Mouse (Mus musculus): ENCODE measurements around the gene Tprkb. TPM values are rescaled to one million over a fixed set of nuclear protein-coding genes. Genes with fewer than 3 reads are reported as not detected.
"Not testable (repeated sequence)": the region's sequence is repeated elsewhere in the genome, so short reads cannot be mapped to it uniquely, and the experiment has no call there.

Gene Tprkb
- polyA plus RNA-seq, 1 experiment, result 21.2 TPM

DNA sequence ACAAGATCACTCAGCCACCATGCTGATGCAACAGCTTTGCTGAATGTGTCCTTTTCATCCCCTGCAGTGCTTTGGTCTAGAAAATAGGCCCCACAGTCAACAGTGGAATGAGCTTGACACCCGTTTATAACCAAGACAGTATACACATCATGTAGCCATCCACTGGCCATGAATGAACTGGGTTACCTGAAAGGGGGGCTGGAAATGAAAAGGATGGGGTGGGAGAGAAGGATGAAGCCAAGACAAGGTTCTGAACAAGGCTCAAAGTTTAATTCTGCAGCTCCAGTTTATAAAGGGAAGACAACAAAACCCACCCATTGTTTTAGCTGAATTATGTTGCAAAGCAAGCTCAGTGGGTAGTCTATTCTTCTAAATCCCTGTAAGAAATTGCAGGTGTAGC lies 27.4 kb upstream of the Tprkb start:
- Histone ChIP-seq H3K27ac (ENCODE audit: insufficient read depth, low read depth, low read length) (no peak overlapping the region), H3K4me1 (ENCODE audit: control insufficient read depth, insufficient read depth, low read length) (no peaks in the 10 kb centered on the region), H3K4me3 (ENCODE audit: insufficient read depth, low read length) (no peak overlapping the region)
- TF ChIP-seq CTCF (IDR thresholded peaks at IDR 0.05; ENCODE audit: low read depth, low read length) (no peak), POLR2A (IDR thresholded peaks at IDR 0.05; ENCODE audit: borderline replicate concordance, low read depth, low read length) (no peak)

DNA sequence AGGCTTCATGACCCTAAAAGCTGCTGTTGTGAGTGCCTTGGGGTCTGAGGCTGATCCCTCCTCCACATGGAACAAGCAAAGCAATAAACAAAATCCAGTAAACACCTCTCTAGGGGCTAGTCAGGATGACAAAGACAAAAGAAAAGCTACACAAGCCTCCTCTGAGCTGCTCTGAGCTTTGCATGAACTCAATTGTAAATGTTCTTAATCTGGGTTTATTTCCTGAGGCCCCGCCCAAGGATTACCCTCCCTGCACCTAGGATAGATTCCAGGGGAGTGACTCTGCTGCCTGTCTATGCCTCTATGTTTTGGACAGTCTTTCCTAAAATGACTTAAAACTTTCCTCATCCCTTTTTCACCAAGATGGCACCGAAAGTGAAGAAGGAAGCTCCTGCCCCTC lies 22.7 kb upstream of the Tprkb start:
- no peaks in the 10 kb centered on the region for H3K4me1 ChIP-seq (ENCODE audit: control insufficient read depth, insufficient read depth, low read length)
- TF ChIP-seq CTCF (IDR thresholded peaks at IDR 0.05; ENCODE audit: low read depth, low read length), result no peak
- no peak for TF ChIP-seq POLR2A (IDR thresholded peaks at IDR 0.05; ENCODE audit: borderline replicate concordance, low read depth, low read length)
- no peak overlapping the region for H3K4me3 ChIP-seq (ENCODE audit: insufficient read depth, low read length)
- no peak overlapping the region for H3K27ac ChIP-seq (ENCODE audit: insufficient read depth, low read depth, low read length)

DNA sequence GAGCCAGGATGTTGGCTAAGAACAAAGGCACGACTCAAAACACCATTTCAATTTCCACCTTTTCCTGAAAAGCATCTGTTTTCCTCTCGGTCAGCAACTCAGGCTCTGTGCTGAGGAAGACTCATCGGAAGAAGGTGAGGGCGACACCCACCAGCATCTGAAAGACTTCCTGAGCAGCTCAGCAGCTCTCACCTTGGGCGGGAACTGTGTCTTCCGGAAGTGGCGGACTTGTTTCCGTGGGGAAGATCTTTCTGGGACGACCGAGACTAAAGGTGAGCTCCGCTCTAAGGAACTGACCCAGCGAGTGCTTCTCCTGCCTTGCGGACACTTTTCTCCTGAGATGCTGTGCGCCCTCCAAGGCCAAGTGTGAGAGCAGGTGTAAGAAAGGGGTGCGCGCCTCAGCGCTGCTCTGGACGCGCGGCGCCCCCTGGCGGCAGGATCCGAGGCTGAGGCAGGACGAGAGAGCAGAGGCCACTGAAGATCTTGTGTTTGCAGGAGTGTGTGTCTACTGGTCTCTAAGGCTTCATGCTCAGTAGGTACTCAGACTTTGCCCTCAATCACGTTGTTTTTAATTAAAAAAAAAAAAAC lies 16.5 kb upstream of the Tprkb start:
- not testable (repeated sequence) for H3K4me3 ChIP-seq (ENCODE audit: insufficient read depth, low read length); H3K4me1 ChIP-seq (ENCODE audit: control insufficient read depth, insufficient read depth, low read length); H3K27ac ChIP-seq (ENCODE audit: insufficient read depth, low read depth, low read length)

DNA sequence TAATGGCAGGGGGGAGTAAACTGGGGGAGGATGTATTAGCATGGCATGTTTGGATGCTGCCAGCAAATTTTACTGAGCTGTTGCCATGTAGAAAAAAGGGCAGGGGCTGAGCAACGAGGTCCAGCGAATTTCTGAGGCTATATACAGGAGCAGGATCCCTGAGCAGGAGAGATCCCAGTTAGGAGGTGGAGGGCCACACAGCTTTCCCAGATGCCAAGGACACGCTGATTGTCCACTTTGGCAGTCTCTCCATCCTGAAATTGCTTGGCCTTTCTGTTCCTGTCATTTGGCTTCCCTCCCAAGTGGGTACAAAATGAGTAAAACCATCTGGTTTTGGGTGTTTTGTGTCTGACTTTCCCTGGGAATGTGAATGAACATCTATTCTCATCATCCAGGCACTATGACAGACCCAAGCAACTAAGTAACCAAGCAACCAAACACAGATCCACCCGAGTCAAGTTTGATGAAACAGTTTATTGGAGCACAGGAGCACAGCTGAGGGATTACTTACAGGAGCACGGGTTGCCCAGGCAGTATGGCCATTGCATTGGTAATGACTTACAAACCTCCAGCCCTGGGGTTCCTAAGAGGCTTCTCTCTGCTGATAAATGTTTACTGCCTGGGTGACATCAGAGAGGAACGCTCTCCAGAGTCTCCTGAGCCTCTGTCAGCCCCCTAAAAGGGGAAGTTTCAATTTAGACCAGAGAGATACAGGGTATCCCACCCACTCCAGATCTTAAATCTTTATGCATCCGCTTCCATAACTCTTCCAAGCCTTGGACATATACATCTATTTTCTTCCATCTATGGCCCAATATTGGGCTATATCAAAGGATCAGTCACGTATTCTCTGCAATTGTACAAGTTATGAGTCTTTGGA lies 12.8 kb upstream of the Tprkb start:
- not testable (repeated sequence) for H3K4me3 ChIP-seq (ENCODE audit: insufficient read depth, low read length); H3K27ac ChIP-seq (ENCODE audit: insufficient read depth, low read depth, low read length); H3K4me1 ChIP-seq (ENCODE audit: control insufficient read depth, insufficient read depth, low read length)

DNA sequence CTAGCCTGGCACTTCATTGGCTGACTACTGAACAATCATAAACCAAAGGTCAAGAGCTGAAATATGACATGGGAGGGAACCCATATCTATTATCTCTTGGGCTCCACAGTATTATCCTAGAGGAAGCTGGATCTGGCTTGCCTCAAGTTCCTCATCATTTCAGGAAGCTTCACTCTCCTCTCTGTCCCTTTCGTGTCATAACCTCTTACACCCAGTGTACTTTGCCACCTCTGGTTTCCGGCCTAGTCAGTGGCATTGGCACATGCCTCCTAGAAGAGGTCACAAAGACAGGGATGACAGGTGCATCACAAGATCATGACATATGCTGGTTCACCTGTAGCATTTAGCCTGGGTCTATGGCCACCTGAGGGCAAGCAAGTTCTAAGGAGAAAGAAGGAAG lies 9.4 kb upstream of the Tprkb start:
- Histone ChIP-seq H3K27ac (ENCODE audit: insufficient read depth, low read depth, low read length) (no peak overlapping the region), H3K4me1 (ENCODE audit: control insufficient read depth, insufficient read depth, low read length) (no peaks in the 10 kb centered on the region), H3K4me3 (ENCODE audit: insufficient read depth, low read length) (no peak overlapping the region)
- TF ChIP-seq POLR2A (IDR thresholded peaks at IDR 0.05; ENCODE audit: borderline replicate concordance, low read depth, low read length) (no peak), CTCF (IDR thresholded peaks at IDR 0.05; ENCODE audit: low read depth, low read length) (no peak)

DNA sequence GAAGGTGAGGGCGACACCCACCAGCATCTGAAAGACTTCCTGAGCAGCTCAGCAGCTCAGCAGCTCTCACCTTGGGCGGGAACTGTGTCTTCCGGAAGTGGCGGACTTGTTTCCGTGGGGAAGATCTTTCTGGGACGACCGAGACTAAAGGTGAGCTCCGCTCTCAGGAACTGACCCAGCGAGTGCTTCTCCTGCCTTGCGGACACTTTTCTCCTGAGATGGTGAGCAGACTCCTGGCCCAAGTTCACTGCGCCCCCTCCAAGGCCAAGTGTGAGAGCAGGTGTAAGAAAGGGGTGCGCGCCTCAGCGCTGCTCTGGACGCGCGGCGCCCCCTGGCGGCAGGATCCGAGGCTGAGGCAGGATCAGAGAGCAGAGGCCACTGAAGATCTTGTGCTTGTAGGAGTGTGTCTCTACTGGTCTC lies 7.0 kb upstream of the Tprkb start, which contains the start of gene Nat8f4:
Nat8f4 (minus strand) TSS at position 243 of the 420 bp plus-strand sequence.
- not testable (repeated sequence) for H3K27ac ChIP-seq (ENCODE audit: insufficient read depth, low read depth, low read length); H3K4me1 ChIP-seq (ENCODE audit: control insufficient read depth, insufficient read depth, low read length)
- peak within 1 kb of the TSS; percentile 49 for H3K4me3 ChIP-seq (ENCODE audit: insufficient read depth, low read length)
- peak; percentile 69 for TF ChIP-seq CTCF (IDR thresholded peaks at IDR 0.05; ENCODE audit: low read depth, low read length)

DNA sequence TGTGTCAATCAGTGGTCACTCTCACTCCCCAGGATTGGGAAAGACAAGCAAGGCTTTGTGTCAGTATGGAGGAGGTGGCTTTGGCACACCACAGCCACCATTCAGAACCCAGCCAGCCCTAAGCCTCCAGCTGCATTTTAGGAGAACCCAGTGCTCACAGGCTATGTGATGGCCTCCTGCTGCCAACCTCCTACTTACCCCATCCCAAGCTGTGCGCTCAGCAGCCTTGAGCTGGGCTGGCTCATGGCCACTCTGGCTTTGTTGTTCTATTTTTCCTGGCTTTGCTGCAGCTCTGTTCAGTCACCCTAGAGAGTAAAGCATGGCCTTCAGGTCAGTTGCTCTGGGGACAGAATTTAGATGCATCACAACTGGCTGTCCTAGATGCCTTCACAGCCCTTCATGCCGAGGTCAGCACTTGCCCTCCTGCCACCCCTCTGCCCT lies 4.7 kb upstream of the Tprkb start:
- H3K4me3 ChIP-seq (ENCODE audit: insufficient read depth, low read length); H3K27ac ChIP-seq (ENCODE audit: insufficient read depth, low read depth, low read length); H3K4me1 ChIP-seq (ENCODE audit: control insufficient read depth, insufficient read depth, low read length): not testable (repeated sequence)

DNA sequence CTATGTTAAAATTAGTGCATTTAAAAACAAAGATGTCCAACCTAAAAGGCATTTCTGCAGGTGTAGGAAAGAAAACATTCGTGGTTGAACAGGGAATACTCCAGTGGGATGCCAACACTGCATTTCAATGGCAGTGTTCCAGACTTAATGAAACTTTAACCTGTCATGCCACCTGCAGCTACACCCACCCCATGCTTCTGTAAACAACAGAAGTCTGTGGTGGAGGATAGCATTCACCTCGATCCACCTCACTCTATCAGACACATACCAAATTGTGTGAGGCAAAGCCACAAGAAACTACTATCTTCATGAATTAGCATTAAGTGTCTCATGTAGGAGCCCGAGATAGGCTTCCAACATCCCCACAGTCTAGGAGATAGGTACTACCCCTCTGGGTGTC lies 3.3 kb upstream of the Tprkb start:
- H3K4me3 ChIP-seq (ENCODE audit: insufficient read depth, low read length), result no peak overlapping the region
- no peak overlapping the region for H3K27ac ChIP-seq (ENCODE audit: insufficient read depth, low read depth, low read length)
- TF ChIP-seq CTCF (IDR thresholded peaks at IDR 0.05; ENCODE audit: low read depth, low read length) (no peak), POLR2A (IDR thresholded peaks at IDR 0.05; ENCODE audit: borderline replicate concordance, low read depth, low read length) (no peak)
- H3K4me1 ChIP-seq (ENCODE audit: control insufficient read depth, insufficient read depth, low read length), result no peaks in the 10 kb centered on the region

DNA sequence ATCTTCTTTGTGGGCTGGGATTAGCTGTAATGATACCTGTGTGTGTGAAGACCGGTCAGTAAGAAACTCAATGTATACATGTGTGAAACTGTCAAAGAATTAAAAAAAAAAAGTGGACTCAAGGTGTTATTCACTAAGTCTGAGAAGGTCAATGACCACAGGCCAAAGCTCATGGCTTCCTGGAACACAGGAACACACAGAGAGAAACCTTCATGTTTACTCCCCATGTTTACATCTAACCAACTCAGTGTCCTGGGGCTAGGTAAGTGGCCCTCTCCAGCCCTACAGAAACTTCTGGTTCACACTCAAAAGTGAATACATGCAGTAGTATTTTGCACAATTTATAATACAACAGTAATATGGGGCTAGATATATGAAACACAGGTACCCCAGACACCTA lies 2.0 kb upstream of the Tprkb start:
- TF ChIP-seq POLR2A (IDR thresholded peaks at IDR 0.05; ENCODE audit: borderline replicate concordance, low read depth, low read length) (no peak), CTCF (IDR thresholded peaks at IDR 0.05; ENCODE audit: low read depth, low read length) (no peak)
- no peak overlapping the region for H3K27ac ChIP-seq (ENCODE audit: insufficient read depth, low read depth, low read length)
- H3K4me1 ChIP-seq (ENCODE audit: control insufficient read depth, insufficient read depth, low read length), result peaks cover 7% of the 10 kb centered on the region
- H3K4me3 ChIP-seq (ENCODE audit: insufficient read depth, low read length), result no peak overlapping the region

DNA sequence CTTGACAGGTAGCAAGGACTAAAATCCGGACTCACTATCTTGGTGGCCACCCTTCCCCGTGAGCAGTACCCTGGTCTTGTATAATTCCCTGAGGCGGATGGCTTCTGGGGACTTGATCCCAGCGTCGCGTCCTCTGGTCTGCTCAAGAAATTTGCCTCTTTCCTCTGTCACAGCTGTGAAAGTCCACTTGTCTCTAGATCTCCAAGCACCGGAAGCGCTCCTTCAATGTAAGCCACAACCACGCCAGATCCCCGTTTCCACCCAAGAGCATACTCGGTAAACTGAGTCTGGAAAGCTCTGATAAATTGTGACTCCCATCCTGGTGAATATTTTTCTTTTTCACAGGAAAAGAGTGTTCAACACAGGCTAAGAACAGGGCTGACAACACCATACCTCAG lies 3.5 kb downstream of the Tprkb start:
- H3K4me3 ChIP-seq (ENCODE audit: insufficient read depth, low read length), result peak overlapping the region; percentile 69
- no peak for TF ChIP-seq POLR2A (IDR thresholded peaks at IDR 0.05; ENCODE audit: borderline replicate concordance, low read depth, low read length)
- TF ChIP-seq CTCF (IDR thresholded peaks at IDR 0.05; ENCODE audit: low read depth, low read length), result no peak

More for the DNA sequence above, 3.5 kb downstream of the Tprkb start:
- Histone ChIP-seq H3K4me1 (ENCODE audit: control insufficient read depth, insufficient read depth, low read length) (peaks cover 8% of the 10 kb centered on the region), H3K27ac (ENCODE audit: insufficient read depth, low read depth, low read length) (peak overlapping the region; percentile 84)
